Mouse (Mus musculus): ENCODE data around the gene Palld. TPM values are rescaled to one million over a fixed set of nuclear protein-coding genes. Genes with fewer than 3 reads are reported as not detected.

The Palld gene
- total RNA-seq (2014; fragmentation: Nextera tagmentation) (not detected in 2 replicates), total RNA-seq (2017) (0.29 and 0.33 TPM in 2 replicates), polyA plus RNA-seq (2012) (not detected in 2 replicates)

DNA sequence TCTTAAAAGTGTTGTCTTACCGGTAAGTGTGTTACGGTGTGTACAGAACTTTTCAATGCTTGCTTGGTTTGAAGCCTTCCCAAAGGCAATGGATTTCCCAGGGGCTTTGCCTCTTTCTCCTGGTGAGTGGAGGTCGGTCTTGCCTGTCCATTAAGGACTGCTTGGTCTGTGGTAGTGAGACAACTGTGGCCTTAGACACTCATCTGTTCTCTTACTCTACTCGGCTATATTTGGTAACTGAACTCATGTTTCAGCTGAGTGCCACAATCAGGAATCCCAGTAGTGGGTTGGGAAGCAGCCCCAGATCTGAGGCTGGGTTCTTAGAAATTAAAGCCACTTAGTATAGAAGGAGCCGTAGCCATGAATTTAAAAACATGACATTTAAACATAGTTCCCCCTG lies at the start of gene Palld:
TSS of gene Palld (minus strand) at position 170 of the 400 bp plus-strand sequence.
- ATAC-seq (ENCODE audit: extremely low read depth, insufficient number of reproducible peaks, low FRiP score, poor library complexity, severe bottlenecking) (no peak), DNase-seq (ENCODE audit: low spot score) (no peak)
- no peak within 1 kb of the TSS for H3K4me3 ChIP-seq (ENCODE audit: low read depth, low read length)
- no peak for TF ChIP-seq CTCF (IDR thresholded peaks at IDR 0.05; ENCODE audit: low read depth, low read length)
- TF ChIP-seq POLR2AphosphoS5 (IDR thresholded peaks at IDR 0.05; ENCODE audit: insufficient replicate concordance, low read depth, low read length), result no peak
- TF ChIP-seq TAL1 (conservative IDR thresholded peaks at IDR 0.05; ENCODE audit: low read depth, low read length), result no peak
- no peak for TF ChIP-seq GATA2 (IDR thresholded peaks at IDR 0.05; ENCODE audit: borderline replicate concordance, low read depth, low read length)
- no peak for TF ChIP-seq GATA1 (IDR thresholded peaks at IDR 0.05; ENCODE audit: borderline replicate concordance, low read length)
- H3K36me3 ChIP-seq (replicated peaks), result no peaks in the 10 kb centered on the region
- no peaks in the 10 kb centered on the region for H3K9me3 ChIP-seq (replicated peaks)
- no peaks in the 10 kb centered on the region for H3K4me1 ChIP-seq (ENCODE audit: insufficient read depth, low read depth, low read length)
- no peaks in the 10 kb centered on the region for H3K27me3 ChIP-seq (ENCODE audit: insufficient read depth, low read length)

DNA sequence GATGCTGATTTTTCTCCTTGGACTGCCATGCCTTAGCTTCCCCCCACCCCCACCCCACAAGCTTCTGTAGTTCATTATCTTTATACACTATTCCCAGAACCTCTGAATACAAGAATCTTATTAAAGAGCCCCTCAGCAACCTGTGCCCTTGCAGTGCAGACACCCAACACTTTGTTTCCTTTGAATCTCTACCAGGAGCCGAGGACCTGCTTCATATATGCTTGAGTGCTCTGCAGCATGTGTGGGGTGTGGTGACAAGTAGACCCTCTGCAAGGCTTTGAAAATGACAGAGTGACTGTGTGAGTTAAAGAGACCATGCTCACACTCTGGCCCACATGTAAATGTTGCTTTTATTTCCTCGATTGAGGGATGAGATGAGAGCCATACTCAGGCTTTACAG lies 35.1 kb upstream of the Palld start:
- Histone ChIP-seq H3K27me3 (ENCODE audit: insufficient read depth, low read length) (no peaks in the 10 kb centered on the region), H3K4me3 (ENCODE audit: low read depth, low read length) (no peak overlapping the region), H3K9me3 (replicated peaks) (no peaks in the 10 kb centered on the region), H3K4me1 (ENCODE audit: insufficient read depth, low read depth, low read length) (no peaks in the 10 kb centered on the region), H3K36me3 (replicated peaks) (no peaks in the 10 kb centered on the region)
- no peak for ATAC-seq (ENCODE audit: extremely low read depth, insufficient number of reproducible peaks, low FRiP score, poor library complexity, severe bottlenecking)
- TF ChIP-seq GATA2 (IDR thresholded peaks at IDR 0.05; ENCODE audit: borderline replicate concordance, low read depth, low read length), result no peak
- no peak for TF ChIP-seq CTCF (IDR thresholded peaks at IDR 0.05; ENCODE audit: low read depth, low read length)
- no peak for TF ChIP-seq GATA1 (IDR thresholded peaks at IDR 0.05; ENCODE audit: borderline replicate concordance, low read length)
- no peak for TF ChIP-seq POLR2AphosphoS5 (IDR thresholded peaks at IDR 0.05; ENCODE audit: insufficient replicate concordance, low read depth, low read length)
- no peak for TF ChIP-seq TAL1 (conservative IDR thresholded peaks at IDR 0.05; ENCODE audit: low read depth, low read length)
- no peak for DNase-seq (ENCODE audit: low spot score)

DNA sequence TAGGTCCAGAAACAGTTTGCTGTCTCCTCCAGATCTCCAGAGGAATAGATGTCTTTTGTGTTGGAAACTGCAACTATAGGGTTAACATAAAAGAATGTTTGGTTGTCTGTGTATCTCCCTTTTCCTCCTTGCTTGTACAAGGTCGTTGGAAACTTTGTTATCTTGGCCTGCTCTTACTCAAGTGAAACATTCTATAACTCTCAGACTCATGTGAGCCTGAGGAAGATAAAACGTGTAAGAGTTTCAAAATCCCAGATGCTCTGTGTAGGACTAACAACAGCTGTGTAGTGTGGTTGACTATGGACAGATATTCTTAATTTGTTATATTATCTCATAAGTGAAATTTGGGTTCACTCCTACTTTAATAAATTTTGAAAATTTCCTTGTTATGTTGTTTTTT lies 30.8 kb upstream of the Palld start:
- DNase-seq (ENCODE audit: low spot score) (no peak), ATAC-seq (ENCODE audit: extremely low read depth, insufficient number of reproducible peaks, low FRiP score, poor library complexity, severe bottlenecking) (no peak)
- Histone ChIP-seq H3K27me3 (ENCODE audit: insufficient read depth, low read length) (no peaks in the 10 kb centered on the region), H3K4me3 (ENCODE audit: low read depth, low read length) (no peak overlapping the region), H3K4me1 (ENCODE audit: insufficient read depth, low read depth, low read length) (no peaks in the 10 kb centered on the region), H3K36me3 (replicated peaks) (no peaks in the 10 kb centered on the region), H3K9me3 (replicated peaks) (no peaks in the 10 kb centered on the region)
- TF ChIP-seq GATA1 (IDR thresholded peaks at IDR 0.05; ENCODE audit: borderline replicate concordance, low read length) (no peak), GATA2 (IDR thresholded peaks at IDR 0.05; ENCODE audit: borderline replicate concordance, low read depth, low read length) (no peak), TAL1 (conservative IDR thresholded peaks at IDR 0.05; ENCODE audit: low read depth, low read length) (no peak), CTCF (IDR thresholded peaks at IDR 0.05; ENCODE audit: low read depth, low read length) (no peak), POLR2AphosphoS5 (IDR thresholded peaks at IDR 0.05; ENCODE audit: insufficient replicate concordance, low read depth, low read length) (no peak)

DNA sequence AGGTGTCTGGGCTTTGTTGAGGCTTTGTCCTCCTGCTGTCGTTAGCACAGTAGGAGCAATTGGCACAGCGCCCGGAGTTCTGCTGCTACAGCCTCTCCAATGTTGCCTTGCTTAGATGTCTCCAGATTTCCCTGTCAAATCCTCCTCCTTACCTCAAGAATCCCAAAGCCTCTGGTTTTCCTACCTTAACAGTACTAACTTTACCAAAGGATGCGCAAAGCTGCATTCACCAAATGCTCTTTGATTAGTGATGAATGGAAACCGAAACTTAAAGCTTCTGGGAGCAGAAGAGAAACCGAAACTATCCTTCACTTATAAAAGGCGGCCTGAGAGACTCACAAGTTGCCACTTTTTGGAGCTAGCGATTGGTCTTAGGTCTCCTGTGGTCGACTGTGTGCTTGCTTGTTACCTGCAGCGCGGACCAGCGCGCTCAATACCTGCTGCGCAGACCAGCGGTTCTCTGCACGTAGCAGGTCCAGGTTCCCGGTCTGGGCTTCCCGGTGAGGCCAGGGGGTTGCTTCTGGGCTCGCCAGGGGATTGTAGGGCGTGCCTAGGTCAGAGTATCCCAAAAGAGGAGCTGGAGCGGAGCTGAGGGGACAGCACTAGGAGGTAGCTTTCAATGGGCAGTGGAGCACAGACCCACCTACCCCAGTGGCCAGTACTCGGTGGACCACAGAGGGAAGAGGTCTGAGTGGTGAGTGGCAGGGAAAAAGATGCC lies 25.4 kb upstream of the Palld start, which contains the start of gene Ddx60:
TSS of gene Ddx60 (plus strand) at position 311 of the 718 bp plus-strand sequence.
- ATAC-seq (ENCODE audit: extremely low read depth, insufficient number of reproducible peaks, low FRiP score, poor library complexity, severe bottlenecking), result no peak
- no peak for DNase-seq (ENCODE audit: low spot score)
- no peak for TF ChIP-seq TAL1 (conservative IDR thresholded peaks at IDR 0.05; ENCODE audit: low read depth, low read length)
- TF ChIP-seq CTCF (IDR thresholded peaks at IDR 0.05; ENCODE audit: low read depth, low read length), result no peak
- no peak for TF ChIP-seq POLR2AphosphoS5 (IDR thresholded peaks at IDR 0.05; ENCODE audit: insufficient replicate concordance, low read depth, low read length)
- no peak for TF ChIP-seq GATA2 (IDR thresholded peaks at IDR 0.05; ENCODE audit: borderline replicate concordance, low read depth, low read length)
- no peak for TF ChIP-seq GATA1 (IDR thresholded peaks at IDR 0.05; ENCODE audit: borderline replicate concordance, low read length)
- Histone ChIP-seq H3K36me3 (replicated peaks) (no peaks in the 10 kb centered on the region), H3K4me3 (ENCODE audit: low read depth, low read length) (no peak within 1 kb of the TSS), H3K27me3 (ENCODE audit: insufficient read depth, low read length) (no peaks in the 10 kb centered on the region), H3K4me1 (ENCODE audit: insufficient read depth, low read depth, low read length) (no peaks in the 10 kb centered on the region), H3K9me3 (replicated peaks) (no peaks in the 10 kb centered on the region)

DNA sequence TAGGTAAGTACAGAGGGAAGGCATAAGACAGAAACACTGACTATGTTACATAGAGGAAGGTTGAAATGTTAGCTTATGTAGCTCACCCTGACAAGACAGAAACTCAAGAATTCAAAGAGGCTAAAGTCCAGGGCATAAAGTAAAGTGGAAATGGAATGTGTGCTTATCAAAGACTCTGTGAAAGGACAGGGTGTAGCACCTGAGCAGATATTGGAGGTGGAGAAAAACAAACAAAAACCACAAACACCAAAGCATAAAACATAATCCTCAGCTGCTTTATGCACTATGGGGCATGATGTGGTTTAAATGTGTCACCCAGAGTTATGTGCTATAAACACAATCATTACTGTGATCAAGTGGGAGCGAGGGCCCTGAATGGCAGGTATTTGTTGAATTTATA lies 22.0 kb upstream of the Palld start:
- H3K4me3 ChIP-seq (ENCODE audit: low read depth, low read length), result no peak overlapping the region
- TF ChIP-seq TAL1 (conservative IDR thresholded peaks at IDR 0.05; ENCODE audit: low read depth, low read length) (no peak), GATA2 (IDR thresholded peaks at IDR 0.05; ENCODE audit: borderline replicate concordance, low read depth, low read length) (no peak), GATA1 (IDR thresholded peaks at IDR 0.05; ENCODE audit: borderline replicate concordance, low read length) (no peak), CTCF (IDR thresholded peaks at IDR 0.05; ENCODE audit: low read depth, low read length) (no peak), POLR2AphosphoS5 (IDR thresholded peaks at IDR 0.05; ENCODE audit: insufficient replicate concordance, low read depth, low read length) (no peak)
- no peaks in the 10 kb centered on the region for H3K9me3 ChIP-seq (replicated peaks)
- H3K4me1 ChIP-seq (ENCODE audit: insufficient read depth, low read depth, low read length), result no peaks in the 10 kb centered on the region
- no peaks in the 10 kb centered on the region for H3K36me3 ChIP-seq (replicated peaks)
- DNase-seq (ENCODE audit: low spot score) (no peak), ATAC-seq (ENCODE audit: extremely low read depth, insufficient number of reproducible peaks, low FRiP score, poor library complexity, severe bottlenecking) (no peak)
- no peaks in the 10 kb centered on the region for H3K27me3 ChIP-seq (ENCODE audit: insufficient read depth, low read length)

DNA sequence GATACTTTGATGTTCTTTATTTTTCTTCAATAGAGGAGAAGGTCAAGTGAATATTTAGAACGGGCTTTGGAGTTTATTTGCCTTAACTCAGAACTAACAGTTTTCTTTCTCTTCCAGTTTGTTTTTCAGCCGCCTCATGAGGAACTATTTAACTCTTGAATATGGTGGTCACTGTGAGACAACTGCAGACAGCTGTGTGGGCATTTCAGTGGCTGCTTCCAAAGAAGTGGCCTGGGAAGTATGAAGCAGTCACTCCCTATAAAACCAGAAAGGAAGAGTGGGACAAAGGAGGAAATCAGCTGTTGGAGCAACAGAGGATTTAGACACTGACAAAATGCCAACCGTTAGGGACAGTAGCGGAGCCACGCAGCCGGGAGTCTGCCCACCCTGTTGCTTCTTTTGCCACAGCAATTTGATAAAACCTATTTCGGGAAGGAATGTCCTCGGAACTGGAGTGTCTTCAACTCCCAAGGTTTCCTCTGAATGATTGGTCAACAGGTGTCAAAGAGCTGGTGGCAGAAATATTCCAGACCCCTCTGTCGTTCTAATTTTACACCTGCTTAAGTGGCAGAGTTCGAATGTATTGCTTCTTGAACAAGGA lies 19.1 kb upstream of the Palld start:
- TF ChIP-seq GATA2 (IDR thresholded peaks at IDR 0.05; ENCODE audit: borderline replicate concordance, low read depth, low read length), result no peak
- no peak for TF ChIP-seq TAL1 (conservative IDR thresholded peaks at IDR 0.05; ENCODE audit: low read depth, low read length)
- no peak for TF ChIP-seq GATA1 (IDR thresholded peaks at IDR 0.05; ENCODE audit: borderline replicate concordance, low read length)
- TF ChIP-seq POLR2AphosphoS5 (IDR thresholded peaks at IDR 0.05; ENCODE audit: insufficient replicate concordance, low read depth, low read length), result no peak
- TF ChIP-seq CTCF (IDR thresholded peaks at IDR 0.05; ENCODE audit: low read depth, low read length), result no peak
- Histone ChIP-seq H3K4me1 (ENCODE audit: insufficient read depth, low read depth, low read length) (no peaks in the 10 kb centered on the region), H3K9me3 (replicated peaks) (no peaks in the 10 kb centered on the region), H3K27me3 (ENCODE audit: insufficient read depth, low read length) (no peaks in the 10 kb centered on the region), H3K36me3 (replicated peaks) (no peaks in the 10 kb centered on the region), H3K4me3 (ENCODE audit: low read depth, low read length) (no peak overlapping the region)
- DNase-seq (ENCODE audit: low spot score) (no peak), ATAC-seq (ENCODE audit: extremely low read depth, insufficient number of reproducible peaks, low FRiP score, poor library complexity, severe bottlenecking) (no peak)
